Mouse (Mus musculus) heart, embryonic 15.5 days (tissue): Measurements from ENCODE around the gene Tcf12. TPM values are rescaled to one million over a fixed set of nuclear protein-coding genes. Genes with fewer than 3 reads are reported as not detected.

ENCODE experiments used
- ATAC-seq: fragments of 200-750 bp; cut with Nextera tagmentation; replicated peaks from 2 replicates; pipeline ENCODE4 v1.8.0; 2017; ENCODE audit warnings: low read depth, moderate TSS enrichment; ENCODE audit not compliant: insufficient number of reproducible peaks, insufficient read depth, low FRiP score
- H3K27ac ChIP-seq: fragments of 300-500 bp; sonication (generic); 2 replicates; pipeline ENCODE4 v1.5.1; 2015; ENCODE audit warnings: mild to moderate bottlenecking, inconsistent platforms
- H3K27me3 ChIP-seq: fragments of 300-500 bp; sonication (generic); 2 replicates; pipeline ENCODE4 v1.6.1; 2015; ENCODE audit warnings: inconsistent platforms
- H3K36me3 ChIP-seq: fragments of 300-500 bp; sonication (generic); 2 replicates; pipeline ENCODE4 v1.6.1; 2015; ENCODE audit warnings: mild to moderate bottlenecking, inconsistent platforms
- H3K4me1 ChIP-seq: fragments of 300-500 bp; sonication (generic); replicated peaks from 2 replicates; pipeline ENCODE4 v1.6.1; 2015; ENCODE audit warnings: inconsistent platforms
- H3K4me2 ChIP-seq: fragments of 300-500 bp; sonication (generic); 2 replicates; pipeline ENCODE4 v1.6.1; 2015; ENCODE audit warnings: inconsistent platforms, mild to moderate bottlenecking, moderate library complexity
- H3K4me3 ChIP-seq: fragments of 300-500 bp; sonication (generic); 2 replicates; pipeline ENCODE4 v1.5.1; 2015; ENCODE audit warnings: mild to moderate bottlenecking, inconsistent platforms
- H3K9ac ChIP-seq: fragments of 300-500 bp; sonication (generic); 2 replicates; pipeline ENCODE4 v1.6.1; 2015; ENCODE audit warnings: mild to moderate bottlenecking, inconsistent platforms
- H3K9me3 ChIP-seq: fragments of 300-500 bp; sonication (generic); replicated peaks from 2 replicates; pipeline ENCODE4 v1.6.1; 2016; ENCODE audit warnings: inconsistent platforms
- WGBS: fragments of 180-500 bp; shearing (Covaris S2); methylation state at CpG from one replicate; pipeline ENCODE4 v1.1.7; 2015; ENCODE audit warnings: mixed read lengths; 5-methylcytosine and 5-hydroxymethylcytosine counted together
- polyA plus RNA-seq: library from polyadenylated mRNA; unstranded; fragments of >200 nt; fragmentation: Nextera tagmentation; extraction: Ambion mirVana; gene quantifications from 2 replicates; pipeline ENCODE4 v1.2.1, GENCODE M21; 2015

Tcf12 gene
- polyA plus RNA-seq, 1 experiment from 2014 or later, result 29.4 TPM

DNA sequence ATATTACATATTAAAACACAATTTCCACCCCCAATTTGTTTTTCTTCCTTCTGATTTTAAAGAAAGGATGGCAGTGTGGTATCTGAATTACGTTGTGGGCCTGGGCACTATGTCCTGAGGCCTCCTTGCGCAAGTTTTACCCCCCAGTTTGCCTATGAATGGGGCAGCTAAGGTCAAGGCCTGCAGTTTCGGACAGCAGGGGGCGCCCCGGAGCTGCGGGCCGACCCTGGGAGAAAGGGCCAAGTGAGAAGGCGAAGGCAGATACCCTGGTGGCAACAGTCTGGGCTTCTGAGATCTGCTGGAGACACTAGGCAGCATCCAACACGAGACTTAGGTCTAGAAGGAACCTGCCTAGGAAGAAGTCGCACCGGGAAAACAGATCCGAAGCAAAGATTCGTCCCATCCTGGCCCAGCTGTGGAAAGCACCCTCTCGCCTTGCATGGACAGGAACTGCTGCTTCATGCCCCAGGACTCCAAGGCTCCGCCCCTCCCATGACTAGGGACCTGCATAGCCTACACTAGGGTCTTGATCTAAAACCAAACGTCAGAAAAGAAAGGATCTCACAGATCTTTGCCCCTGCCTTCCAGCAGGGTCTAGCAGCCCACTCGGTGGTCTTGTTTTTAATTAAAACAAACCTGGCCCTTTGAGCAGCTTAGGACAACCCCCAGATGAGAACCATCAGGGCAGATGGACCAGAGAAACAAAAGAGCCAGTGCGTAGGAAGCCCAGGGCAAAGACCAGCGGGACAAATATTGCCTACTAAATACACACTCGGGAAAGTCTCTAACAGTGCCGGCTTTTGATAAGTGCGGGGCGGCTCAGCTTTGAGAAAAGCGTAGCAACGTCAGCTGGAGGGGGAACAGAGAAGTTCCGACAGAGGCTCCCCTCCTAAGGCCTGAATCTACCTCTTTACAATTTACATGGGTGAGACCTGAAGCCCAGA is 279.6 kb downstream of the Tcf12 start:
- Histone ChIP-seq H3K9ac (no peak overlapping the region), H3K36me3 (no peaks in the 10 kb centered on the region), H3K9me3 (no peaks in the 10 kb centered on the region), H3K27me3 (no peaks in the 10 kb centered on the region), H3K4me1 (0 out of 2 replicates have a peak, but pooled peaks cover 4% of the 10 kb centered on the region), H3K4me3 (no peak overlapping the region), H3K4me2 (no peak overlapping the region), H3K27ac (no peak overlapping the region)
- WGBS, result 44% methylated on average over 26 of the region's 26 CpGs
- no peak for ATAC-seq

GRCm38 (mm10) chr9:71830994-71831393 is 280.7 kb downstream of the Tcf12 start:
- WGBS, result 79% methylated on average over 4 of the region's 4 CpGs
- Histone ChIP-seq H3K9me3 (no peaks in the 10 kb centered on the region), H3K27ac (no peak overlapping the region), H3K4me3 (no peak overlapping the region), H3K36me3 (no peaks in the 10 kb centered on the region), H3K9ac (no peak overlapping the region), H3K27me3 (no peaks in the 10 kb centered on the region), H3K4me2 (no peak overlapping the region), H3K4me1 (peaks cover 8% of the 10 kb centered on the region)
- no peak for ATAC-seq

DNA sequence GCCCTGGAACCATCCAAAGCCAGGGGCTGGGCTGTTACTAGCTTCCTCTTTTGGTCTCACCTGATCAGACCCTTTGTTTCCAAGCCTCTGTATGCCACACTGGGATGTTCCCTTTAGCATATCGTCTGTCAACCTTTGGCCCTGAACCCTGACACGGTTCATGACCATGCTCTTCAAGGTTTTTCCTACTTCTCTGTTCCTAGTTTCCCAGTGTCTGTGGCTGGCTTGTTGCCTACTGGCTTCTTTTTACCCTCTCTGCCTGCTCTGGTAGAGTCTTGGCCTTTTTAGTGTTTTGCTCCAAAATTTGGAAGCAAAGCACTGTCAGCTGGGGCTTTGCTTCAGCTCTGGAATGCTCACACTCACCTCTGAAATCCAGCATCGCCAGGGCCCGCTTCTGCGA is 281.3 kb downstream of the Tcf12 start:
- Histone ChIP-seq H3K9me3 (no peaks in the 10 kb centered on the region), H3K9ac (no peak overlapping the region), H3K27ac (no peak overlapping the region), H3K4me1 (peaks cover 14% of the 10 kb centered on the region), H3K4me3 (no peak overlapping the region), H3K27me3 (no peaks in the 10 kb centered on the region), H3K36me3 (no peaks in the 10 kb centered on the region), H3K4me2 (no peak overlapping the region)
- WGBS, result 81% methylated on average over 5 of the region's 5 CpGs
- no peak for ATAC-seq

GRCm38 (mm10) chr9:71829753-71830152 is 281.9 kb downstream of the Tcf12 start:
- Histone ChIP-seq H3K27me3 (no peaks in the 10 kb centered on the region), H3K4me1 (peaks cover 15% of the 10 kb centered on the region), H3K4me3 (no peak overlapping the region), H3K4me2 (no peak overlapping the region), H3K9me3 (no peaks in the 10 kb centered on the region), H3K36me3 (no peaks in the 10 kb centered on the region), H3K9ac (no peak overlapping the region), H3K27ac (no peak overlapping the region)
- ATAC-seq, result no peak
- 66% methylated on average over 3 of the region's 3 CpGs for WGBS

DNA sequence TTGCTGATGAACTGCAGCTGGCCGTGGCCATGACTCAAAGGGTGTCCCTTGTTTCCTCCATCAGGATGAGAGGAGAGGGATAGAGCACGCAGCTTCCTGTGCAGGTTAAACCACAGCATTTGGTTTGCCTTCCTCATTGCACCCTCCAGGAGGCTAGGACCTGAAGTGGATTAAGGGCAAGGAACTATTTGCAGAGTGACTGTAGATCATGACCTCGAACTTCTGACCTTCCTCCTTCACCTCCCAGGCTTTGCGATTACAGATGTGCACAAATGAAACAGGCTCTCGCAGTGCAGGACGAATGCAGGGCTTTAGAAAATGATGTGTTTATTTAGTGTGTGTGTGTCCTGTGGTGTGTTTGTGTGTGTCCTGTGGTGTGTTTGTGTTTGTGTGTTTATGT is 282.5 kb downstream of the Tcf12 start:
- WGBS, result 61% methylated on average over 6 of the region's 6 CpGs
- Histone ChIP-seq H3K4me1 (peaks cover 15% of the 10 kb centered on the region), H3K27me3 (no peaks in the 10 kb centered on the region), H3K27ac (no peak overlapping the region), H3K9me3 (no peaks in the 10 kb centered on the region), H3K4me2 (no peak overlapping the region), H3K36me3 (no peaks in the 10 kb centered on the region), H3K4me3 (no peak overlapping the region), H3K9ac (no peak overlapping the region)
- ATAC-seq, result no peak

GRCm38 (mm10) chr9:71827371-71827770 is 284.3 kb downstream of the Tcf12 start:
- 91% methylated on average over 5 of the region's 5 CpGs for WGBS

GRCm38 (mm10) chr9:71826040-71826525 is 285.6 kb downstream of the Tcf12 start:
- Histone ChIP-seq H3K27me3 (no peaks in the 10 kb centered on the region), H3K4me1 (peaks cover 15% of the 10 kb centered on the region), H3K9ac (no peak overlapping the region), H3K4me2 (peak overlapping the region; percentile 33; the same call in 1 of the 2 replicates), H3K36me3 (no peaks in the 10 kb centered on the region), H3K9me3 (no peaks in the 10 kb centered on the region), H3K27ac (peak overlapping the region; percentile 52), H3K4me3 (no peak overlapping the region)
- WGBS, result 52% methylated on average over 12 of the region's 12 CpGs
- peak; percentile 24; the same call in 1 of the 2 replicates for ATAC-seq

More at GRCm38 (mm10) chr9:71827371-71827770, 284.3 kb downstream of the Tcf12 start:
- Histone ChIP-seq H3K4me3 (no peak overlapping the region), H3K4me2 (no peak overlapping the region), H3K27me3 (no peaks in the 10 kb centered on the region), H3K9ac (no peak overlapping the region), H3K9me3 (no peaks in the 10 kb centered on the region), H3K36me3 (no peaks in the 10 kb centered on the region), H3K4me1 (peaks cover 15% of the 10 kb centered on the region), H3K27ac (no peak overlapping the region)
- no peak for ATAC-seq

- WGBS, result 73% methylated on average over 3 of the region's 3 CpGs
- H3K4me3 ChIP-seq, result no peak overlapping the region
- H3K27me3 ChIP-seq, result no peaks in the 10 kb centered on the region
- no peak for ATAC-seq
- H3K9me3 ChIP-seq, result no peaks in the 10 kb centered on the region
- no peaks in the 10 kb centered on the region for H3K36me3 ChIP-seq
- no peak overlapping the region for H3K9ac ChIP-seq
- H3K4me2 ChIP-seq, result no peak overlapping the region
- H3K27ac ChIP-seq, result no peak overlapping the region
- peaks cover 15% of the 10 kb centered on the region for H3K4me1 ChIP-seq
These were observed 289.7 kb downstream of the Tcf12 start for GRCm38 (mm10) chr9:71822003-71822402.

GRCm38 (mm10) chr9:71818453-71818852 is 293.2 kb downstream of the Tcf12 start:
- Histone ChIP-seq H3K36me3 (no peaks in the 10 kb centered on the region), H3K9ac (no peak overlapping the region), H3K27ac (no peak overlapping the region), H3K4me1 (no peaks in the 10 kb centered on the region), H3K4me2 (no peak overlapping the region), H3K4me3 (no peak overlapping the region), H3K9me3 (no peaks in the 10 kb centered on the region), H3K27me3 (no peaks in the 10 kb centered on the region)
- 86% methylated on average over 7 of the region's 7 CpGs for WGBS
- no peak for ATAC-seq

- 56% methylated on average over 3 of the region's 3 CpGs for WGBS
- ATAC-seq, result no peak
- no peaks in the 10 kb centered on the region for H3K36me3 ChIP-seq
These were observed 295.6 kb downstream of the Tcf12 start for GRCm38 (mm10) chr9:71816121-71816520.

GRCm38 (mm10) chr9:71813565-71813964 is 298.1 kb downstream of the Tcf12 start:
- peaks cover 3% of the 10 kb centered on the region; the same call in 1 of the 2 replicates for H3K4me1 ChIP-seq
- no peak for ATAC-seq

More at GRCm38 (mm10) chr9:71816121-71816520, 295.6 kb downstream of the Tcf12 start:
- Histone ChIP-seq H3K9ac (no peak overlapping the region), H3K4me1 (no peaks in the 10 kb centered on the region), H3K9me3 (no peaks in the 10 kb centered on the region), H3K27ac (no peak overlapping the region), H3K4me2 (no peak overlapping the region), H3K27me3 (no peaks in the 10 kb centered on the region), H3K4me3 (no peak overlapping the region)

More at GRCm38 (mm10) chr9:71813565-71813964, 298.1 kb downstream of the Tcf12 start:
- 65% methylated on average over 3 of the region's 3 CpGs for WGBS
- H3K9ac ChIP-seq, result no peak overlapping the region
- no peaks in the 10 kb centered on the region for H3K36me3 ChIP-seq
- no peak overlapping the region for H3K27ac ChIP-seq
- H3K4me3 ChIP-seq, result no peak overlapping the region
- no peaks in the 10 kb centered on the region for H3K27me3 ChIP-seq
- no peak overlapping the region for H3K4me2 ChIP-seq
- H3K9me3 ChIP-seq, result no peaks in the 10 kb centered on the region
